Mouse (Mus musculus): ENCODE results near the gene Qser1. TPM values are rescaled to one million over a fixed set of nuclear protein-coding genes. Genes with fewer than 3 reads are reported as not detected.

The Qser1 gene
- polyA plus RNA-seq, 1 experiment from 2014 or later, result 7.2 TPM

DNA sequence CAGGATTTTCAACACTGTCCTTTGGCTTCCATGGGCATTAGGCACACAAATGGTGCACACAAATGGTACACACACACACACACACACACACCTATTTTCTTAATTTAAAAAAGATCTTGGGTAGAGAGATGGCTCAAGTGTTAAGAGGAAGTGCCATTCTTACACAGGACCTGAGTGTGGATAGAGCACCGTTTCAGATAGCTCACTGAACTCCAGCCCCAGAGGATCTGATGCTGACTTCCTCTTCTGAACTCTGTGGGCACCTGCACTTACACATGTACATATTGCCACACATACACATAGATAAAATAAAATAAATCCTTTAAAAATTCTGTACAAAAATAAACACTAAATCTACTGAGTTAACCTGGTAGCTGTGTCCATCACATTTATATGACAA is 11.1 kb downstream of the Qser1 start:
- no peaks in the 10 kb centered on the region for H3K4me1 ChIP-seq (ENCODE audit: control insufficient read depth, insufficient read depth, low read length)
- H3K4me3 ChIP-seq (replicated peaks; ENCODE audit: low read length), result no peak overlapping the region
- 79% methylated on average over 1 of the region's 1 CpGs for WGBS
- H3K27me3 ChIP-seq (ENCODE audit: control insufficient read depth, insufficient read depth, low read length), result no peaks in the 10 kb centered on the region
- no peak overlapping the region for H3K27ac ChIP-seq (ENCODE audit: low read length)
- no peak overlapping the region for H3K9ac ChIP-seq (ENCODE audit: low read length)
- no peaks in the 10 kb centered on the region for H3K36me3 ChIP-seq (ENCODE audit: control insufficient read depth, insufficient read depth, low read length)
- no peak for ATAC-seq (ENCODE audit: insufficient read depth, low FRiP score)
- H3K4me2 ChIP-seq (ENCODE audit: low read depth, low read length), result no peak overlapping the region
- H3K9me3 ChIP-seq (replicated peaks; ENCODE audit: control insufficient read depth, low read length), result no peaks in the 10 kb centered on the region

DNA sequence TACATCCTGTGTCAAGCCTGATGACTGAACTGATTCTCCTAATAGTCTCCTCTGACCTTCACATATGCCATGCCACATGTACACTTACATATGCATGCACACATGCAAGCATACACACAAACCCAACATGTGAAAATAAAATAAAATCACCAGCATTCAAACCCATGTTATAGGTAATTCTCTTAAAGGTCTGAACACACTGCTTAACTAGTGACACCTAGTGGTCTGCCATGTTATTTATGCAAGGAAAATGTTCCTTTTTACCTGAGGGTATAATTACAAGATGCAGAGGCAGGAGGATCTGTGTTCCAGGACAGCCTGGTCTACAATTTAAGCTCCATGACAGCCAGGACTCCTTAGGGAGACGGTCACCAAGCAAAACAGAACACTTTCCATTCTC is 41.8 kb downstream of the Qser1 start:
- Histone ChIP-seq H3K27ac (ENCODE audit: low read length) (no peak overlapping the region), H3K9ac (ENCODE audit: low read length) (no peak overlapping the region), H3K27me3 (ENCODE audit: control insufficient read depth, insufficient read depth, low read length) (no peaks in the 10 kb centered on the region), H3K36me3 (ENCODE audit: control insufficient read depth, insufficient read depth, low read length) (peaks cover 14% of the 10 kb centered on the region; the same call in 1 of the 2 replicates), H3K4me2 (ENCODE audit: low read depth, low read length) (no peak overlapping the region), H3K4me1 (ENCODE audit: control insufficient read depth, insufficient read depth, low read length) (no peaks in the 10 kb centered on the region), H3K4me3 (replicated peaks; ENCODE audit: low read length) (no peak overlapping the region), H3K9me3 (replicated peaks; ENCODE audit: control insufficient read depth, low read length) (no peaks in the 10 kb centered on the region)
- WGBS, result 76% methylated on average over 1 of the region's 1 CpGs
- ATAC-seq (ENCODE audit: insufficient read depth, low FRiP score), result no peak

DNA sequence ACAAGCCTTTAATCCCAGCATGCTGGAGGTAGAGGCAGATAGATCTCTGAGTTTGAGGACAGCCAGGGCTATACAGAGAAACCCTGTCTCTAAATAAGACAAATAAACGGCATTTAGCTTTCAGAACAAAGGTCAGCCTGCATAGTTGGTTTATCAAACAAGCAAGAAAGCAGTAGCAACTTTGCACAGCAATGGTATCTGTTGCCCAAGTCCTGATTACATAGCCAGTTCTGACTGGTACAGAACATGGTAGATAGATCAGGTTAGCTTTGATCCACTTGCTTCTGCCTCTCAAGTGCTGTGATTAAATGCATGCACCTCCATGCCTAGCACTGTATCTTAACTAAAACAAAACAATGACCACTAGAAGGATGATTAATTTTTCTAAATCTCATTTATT is 47.9 kb downstream of the Qser1 start:
- Histone ChIP-seq H3K36me3 (ENCODE audit: control insufficient read depth, insufficient read depth, low read length) (peaks cover 8% of the 10 kb centered on the region; the same call in 1 of the 2 replicates), H3K9me3 (replicated peaks; ENCODE audit: control insufficient read depth, low read length) (no peaks in the 10 kb centered on the region), H3K27me3 (ENCODE audit: control insufficient read depth, insufficient read depth, low read length) (no peaks in the 10 kb centered on the region), H3K4me1 (ENCODE audit: control insufficient read depth, insufficient read depth, low read length) (no peaks in the 10 kb centered on the region), H3K4me2 (ENCODE audit: low read depth, low read length) (no peak overlapping the region), H3K4me3 (replicated peaks; ENCODE audit: low read length) (no peak overlapping the region), H3K27ac (ENCODE audit: low read length) (no peak overlapping the region), H3K9ac (ENCODE audit: low read length) (no peak overlapping the region)
- ATAC-seq (ENCODE audit: insufficient read depth, low FRiP score), result no peak
- WGBS, result 90% methylated on average over 1 of the region's 1 CpGs

DNA sequence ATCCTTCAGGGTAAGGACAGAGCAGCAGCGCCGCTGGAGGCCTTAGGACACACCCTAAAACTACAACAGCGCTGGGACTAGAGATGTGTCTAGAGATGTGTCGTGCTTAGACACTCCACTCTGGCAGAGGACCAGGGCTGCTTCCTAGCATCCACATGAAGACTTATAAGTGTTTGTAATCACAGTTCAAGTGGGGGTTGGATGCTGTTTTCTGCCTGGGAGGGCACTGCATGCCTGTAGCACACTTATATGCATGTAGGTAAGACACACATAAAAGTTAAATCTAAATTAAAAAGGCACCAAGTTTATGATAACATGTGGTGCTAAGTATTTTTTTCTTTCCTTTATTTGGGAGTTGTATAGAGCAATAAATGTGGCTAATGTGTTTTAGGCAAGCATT is 52.5 kb downstream of the Qser1 start:
- no peak overlapping the region for H3K27ac ChIP-seq (ENCODE audit: low read length)
- no peak for ATAC-seq (ENCODE audit: insufficient read depth, low FRiP score)
- no peaks in the 10 kb centered on the region for H3K27me3 ChIP-seq (ENCODE audit: control insufficient read depth, insufficient read depth, low read length)
- 86% methylated on average over 4 of the region's 4 CpGs for WGBS
- H3K36me3 ChIP-seq (ENCODE audit: control insufficient read depth, insufficient read depth, low read length), result 0 out of 2 replicates have a peak, but pooled peaks cover 3% of the 10 kb centered on the region
- no peak overlapping the region for H3K4me3 ChIP-seq (replicated peaks; ENCODE audit: low read length)
- no peaks in the 10 kb centered on the region for H3K4me1 ChIP-seq (ENCODE audit: control insufficient read depth, insufficient read depth, low read length)
- no peak overlapping the region for H3K9ac ChIP-seq (ENCODE audit: low read length)
- H3K9me3 ChIP-seq (replicated peaks; ENCODE audit: control insufficient read depth, low read length), result no peaks in the 10 kb centered on the region
- no peak overlapping the region for H3K4me2 ChIP-seq (ENCODE audit: low read depth, low read length)

GRCm38 (mm10) chr2:104763134-104763703 is 53.3 kb downstream of the Qser1 start:
- Histone ChIP-seq H3K36me3 (ENCODE audit: control insufficient read depth, insufficient read depth, low read length) (0 out of 2 replicates have a peak, but pooled peaks cover 4% of the 10 kb centered on the region), H3K4me3 (replicated peaks; ENCODE audit: low read length) (no peak overlapping the region), H3K27ac (ENCODE audit: low read length) (peak overlapping the region; percentile 80), H3K4me1 (ENCODE audit: control insufficient read depth, insufficient read depth, low read length) (no peaks in the 10 kb centered on the region), H3K9ac (ENCODE audit: low read length) (no peak overlapping the region), H3K27me3 (ENCODE audit: control insufficient read depth, insufficient read depth, low read length) (no peaks in the 10 kb centered on the region), H3K4me2 (ENCODE audit: low read depth, low read length) (no peak overlapping the region), H3K9me3 (replicated peaks; ENCODE audit: control insufficient read depth, low read length) (no peaks in the 10 kb centered on the region)
- ATAC-seq (ENCODE audit: insufficient read depth, low FRiP score), result peak; percentile 64; the same call in 1 of the 2 replicates
- 67% methylated on average over 8 of the region's 8 CpGs for WGBS

- Histone ChIP-seq H3K9me3 (replicated peaks; ENCODE audit: control insufficient read depth, low read length) (no peaks in the 10 kb centered on the region), H3K9ac (ENCODE audit: low read length) (no peak overlapping the region), H3K36me3 (ENCODE audit: control insufficient read depth, insufficient read depth, low read length) (no peaks in the 10 kb centered on the region), H3K4me3 (replicated peaks; ENCODE audit: low read length) (no peak overlapping the region), H3K27me3 (ENCODE audit: control insufficient read depth, insufficient read depth, low read length) (no peaks in the 10 kb centered on the region), H3K27ac (ENCODE audit: low read length) (no peak overlapping the region), H3K4me1 (ENCODE audit: control insufficient read depth, insufficient read depth, low read length) (no peaks in the 10 kb centered on the region), H3K4me2 (ENCODE audit: low read depth, low read length) (no peak overlapping the region)
- WGBS, result 65% methylated on average over 3 of the region's 3 CpGs
- ATAC-seq (ENCODE audit: insufficient read depth, low FRiP score), result no peak
These were observed 65.9 kb downstream of the Qser1 start for GRCm38 (mm10) chr2:104750611-104751010.

DNA sequence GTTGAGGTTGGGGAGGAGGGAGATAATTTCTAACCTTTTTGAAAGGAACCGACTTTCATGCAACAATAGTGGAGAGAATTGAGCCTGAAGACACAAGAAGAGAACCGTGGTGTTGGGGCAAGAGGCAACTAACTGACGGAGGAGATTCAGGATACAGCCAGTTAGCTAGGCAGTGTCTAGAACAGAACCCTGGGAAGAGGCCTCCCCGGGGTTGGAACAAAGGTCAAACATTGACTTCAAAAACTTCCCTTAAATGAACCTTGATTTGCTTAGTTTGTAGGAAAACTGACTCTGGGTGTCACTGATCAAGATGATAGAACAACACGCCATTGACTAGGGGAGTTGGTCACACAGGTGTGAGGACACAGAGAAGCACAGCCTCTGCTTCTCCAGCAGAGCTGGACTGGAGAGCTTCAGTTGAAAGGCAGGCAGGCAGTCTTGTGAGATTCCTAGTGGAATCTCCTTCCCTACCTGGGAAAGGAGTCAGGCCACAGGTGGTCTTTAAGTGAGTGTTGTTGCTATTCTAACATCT is 67.8 kb downstream of the Qser1 start:
- Histone ChIP-seq H3K4me2 (ENCODE audit: low read depth, low read length) (no peak overlapping the region), H3K4me3 (replicated peaks; ENCODE audit: low read length) (no peak overlapping the region), H3K9ac (ENCODE audit: low read length) (no peak overlapping the region; the same call in 1 of the 2 replicates), H3K27ac (ENCODE audit: low read length) (no peak overlapping the region), H3K9me3 (replicated peaks; ENCODE audit: control insufficient read depth, low read length) (no peaks in the 10 kb centered on the region), H3K36me3 (ENCODE audit: control insufficient read depth, insufficient read depth, low read length) (no peaks in the 10 kb centered on the region), H3K4me1 (ENCODE audit: control insufficient read depth, insufficient read depth, low read length) (no peaks in the 10 kb centered on the region), H3K27me3 (ENCODE audit: control insufficient read depth, insufficient read depth, low read length) (no peaks in the 10 kb centered on the region)
- no peak for ATAC-seq (ENCODE audit: insufficient read depth, low FRiP score)
- 70% methylated on average over 5 of the region's 5 CpGs for WGBS

GRCm38 (mm10) chr2:104746251-104746650 is 70.3 kb downstream of the Qser1 start:
- no peak for ATAC-seq (ENCODE audit: insufficient read depth, low FRiP score)
- no peak overlapping the region for H3K4me3 ChIP-seq (replicated peaks; ENCODE audit: low read length)
- H3K27me3 ChIP-seq (ENCODE audit: control insufficient read depth, insufficient read depth, low read length), result no peaks in the 10 kb centered on the region
- H3K9ac ChIP-seq (ENCODE audit: low read length), result no peak overlapping the region
- WGBS, result 54% methylated on average over 8 of the region's 8 CpGs
- peaks cover 8% of the 10 kb centered on the region; the same call in 1 of the 2 replicates for H3K4me1 ChIP-seq (ENCODE audit: control insufficient read depth, insufficient read depth, low read length)
- no peak overlapping the region for H3K27ac ChIP-seq (ENCODE audit: low read length)
- no peaks in the 10 kb centered on the region for H3K36me3 ChIP-seq (ENCODE audit: control insufficient read depth, insufficient read depth, low read length)
- H3K9me3 ChIP-seq (replicated peaks; ENCODE audit: control insufficient read depth, low read length), result no peaks in the 10 kb centered on the region
- no peak overlapping the region for H3K4me2 ChIP-seq (ENCODE audit: low read depth, low read length)

DNA sequence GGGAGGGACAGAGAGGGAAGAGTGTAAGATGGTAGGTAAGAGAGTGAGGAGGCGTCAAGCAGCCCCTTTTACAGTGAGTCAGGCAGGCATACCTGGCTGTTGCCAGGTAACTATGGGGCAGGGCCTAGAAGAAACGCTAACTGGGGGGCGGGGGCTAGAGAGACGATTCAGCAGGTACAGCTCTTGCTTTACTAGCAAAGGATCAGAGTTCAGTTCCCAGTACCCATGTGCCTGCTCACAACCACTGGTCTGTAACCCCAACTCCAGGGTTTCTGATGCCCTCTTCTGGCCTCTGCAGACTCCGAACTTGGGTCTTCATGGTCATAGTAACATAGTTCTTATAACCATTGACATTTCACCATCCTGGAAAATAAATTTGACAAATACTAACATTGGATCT is 72.6 kb downstream of the Qser1 start:
- 48% methylated on average over 5 of the region's 5 CpGs for WGBS
- peaks cover 11% of the 10 kb centered on the region; the same call in 1 of the 2 replicates for H3K4me1 ChIP-seq (ENCODE audit: control insufficient read depth, insufficient read depth, low read length)
- H3K9ac ChIP-seq (ENCODE audit: low read length), result no peak overlapping the region
- H3K4me2 ChIP-seq (ENCODE audit: low read depth, low read length), result no peak overlapping the region
- no peak overlapping the region for H3K4me3 ChIP-seq (replicated peaks; ENCODE audit: low read length)
- H3K36me3 ChIP-seq (ENCODE audit: control insufficient read depth, insufficient read depth, low read length), result no peaks in the 10 kb centered on the region
- no peak for ATAC-seq (ENCODE audit: insufficient read depth, low FRiP score)
- H3K27ac ChIP-seq (ENCODE audit: low read length), result no peak overlapping the region
- no peaks in the 10 kb centered on the region for H3K9me3 ChIP-seq (replicated peaks; ENCODE audit: control insufficient read depth, low read length)
- no peaks in the 10 kb centered on the region for H3K27me3 ChIP-seq (ENCODE audit: control insufficient read depth, insufficient read depth, low read length)

All from stomach, embryonic 16.5 days (tissue).